Mouse (Mus musculus): ENCODE data around the gene Socs4. TPM values are rescaled to one million over a fixed set of nuclear protein-coding genes. Genes with fewer than 3 reads are reported as not detected.

Socs4 gene
- polyA plus RNA-seq, 1 experiment from 2014 or later, result 4.3 TPM

DNA sequence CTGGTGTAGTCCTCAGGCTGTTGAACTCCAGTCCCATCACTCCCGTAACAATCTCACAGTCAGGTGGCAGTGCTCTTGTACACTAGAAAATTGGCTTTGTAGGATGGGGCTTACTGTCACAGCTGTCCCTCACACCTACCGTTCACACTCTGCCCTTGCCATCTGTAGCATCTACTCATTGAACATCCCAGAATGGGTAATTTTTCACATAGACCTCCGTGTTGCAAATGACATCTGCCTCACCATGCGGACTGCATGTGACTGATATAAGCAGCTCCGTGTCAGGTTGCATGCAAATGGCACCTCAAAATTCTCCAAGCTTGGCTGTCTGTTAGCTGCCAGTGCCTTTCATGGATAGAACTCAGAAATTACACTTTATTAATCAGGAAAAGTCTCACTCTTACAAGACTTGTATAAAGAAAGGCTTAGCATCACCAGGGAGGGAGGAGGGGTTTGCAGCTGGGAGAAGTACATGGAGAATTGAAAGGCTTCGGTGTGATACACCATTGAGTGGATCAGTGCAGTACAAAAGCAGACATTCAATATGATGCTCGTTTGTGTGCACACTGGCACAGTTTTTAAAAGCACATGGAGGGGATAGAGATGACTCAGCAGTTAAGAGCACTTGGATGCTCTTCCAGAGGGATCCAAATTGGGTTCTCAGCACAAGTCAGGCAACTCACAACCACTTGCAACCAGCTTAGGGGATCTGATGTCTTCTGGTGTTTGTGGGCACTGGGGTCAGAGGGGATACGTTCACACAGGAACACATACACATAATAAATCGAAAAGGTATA lies 49.4 kb downstream of the Socs4 start:
- TF ChIP-seq CTCF (IDR thresholded peaks at IDR 0.05; ENCODE audit: low read depth), result no peak
- H3K4me1 ChIP-seq (replicated peaks; ENCODE audit: insufficient read depth, low read length), result no peaks in the 10 kb centered on the region
- ATAC-seq (replicated peaks; ENCODE audit: low FRiP score, low read depth), result no peak
- H3K27me3 ChIP-seq (ENCODE audit: insufficient read depth, low read length), result no peaks in the 10 kb centered on the region
- H3K4me3 ChIP-seq (replicated peaks; ENCODE audit: low read depth, low read length), result no peak overlapping the region
- DNase-seq (ENCODE audit: low spot score), result no peak
- no peaks in the 10 kb centered on the region for H3K9me3 ChIP-seq (replicated peaks; ENCODE audit: low read length)
- no peak overlapping the region for H3K4me2 ChIP-seq (ENCODE audit: low read length)
- H3K36me3 ChIP-seq (ENCODE audit: insufficient read depth, low read length), result 0 out of 2 replicates have a peak, but pooled peaks cover 7% of the 10 kb centered on the region
- WGBS, result 83% methylated on average over 9 of the region's 9 CpGs
- H3K9ac ChIP-seq (ENCODE audit: low read depth, low read length), result no peak overlapping the region
- no peak overlapping the region for H3K27ac ChIP-seq

DNA sequence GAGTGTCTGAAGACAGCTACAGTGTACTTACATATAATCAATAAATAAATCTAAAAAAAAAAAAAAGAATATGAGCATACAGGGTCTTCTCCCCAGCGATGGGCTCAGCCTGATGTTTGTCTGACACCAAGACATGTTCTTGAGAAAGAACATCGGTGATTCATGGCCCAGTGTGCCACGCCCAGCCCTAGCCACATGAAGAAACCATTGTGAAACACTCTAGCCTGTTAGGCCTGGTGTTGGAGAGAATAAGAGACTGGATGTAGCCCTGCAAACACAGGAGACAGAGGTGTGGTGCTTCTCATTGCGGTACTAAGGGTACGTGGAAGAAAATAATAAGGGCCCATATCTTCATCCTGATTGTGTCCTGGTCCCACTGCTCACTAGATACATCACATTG lies 50.6 kb downstream of the Socs4 start:
- WGBS, result 93% methylated on average over 5 of the region's 5 CpGs
- H3K9ac ChIP-seq (ENCODE audit: low read depth, low read length), result no peak overlapping the region
- H3K27ac ChIP-seq, result no peak overlapping the region
- 0 out of 2 replicates have a peak, but pooled peaks cover 4% of the 10 kb centered on the region for H3K36me3 ChIP-seq (ENCODE audit: insufficient read depth, low read length)
- no peak for TF ChIP-seq CTCF (IDR thresholded peaks at IDR 0.05; ENCODE audit: low read depth)
- no peak for ATAC-seq (replicated peaks; ENCODE audit: low FRiP score, low read depth)
- no peak overlapping the region for H3K4me3 ChIP-seq (replicated peaks; ENCODE audit: low read depth, low read length)
- no peak for DNase-seq (ENCODE audit: low spot score)
- no peaks in the 10 kb centered on the region for H3K9me3 ChIP-seq (replicated peaks; ENCODE audit: low read length)
- H3K27me3 ChIP-seq (ENCODE audit: insufficient read depth, low read length), result no peaks in the 10 kb centered on the region
- H3K4me1 ChIP-seq (replicated peaks; ENCODE audit: insufficient read depth, low read length), result no peaks in the 10 kb centered on the region
- no peak overlapping the region for H3K4me2 ChIP-seq (ENCODE audit: low read length)

DNA sequence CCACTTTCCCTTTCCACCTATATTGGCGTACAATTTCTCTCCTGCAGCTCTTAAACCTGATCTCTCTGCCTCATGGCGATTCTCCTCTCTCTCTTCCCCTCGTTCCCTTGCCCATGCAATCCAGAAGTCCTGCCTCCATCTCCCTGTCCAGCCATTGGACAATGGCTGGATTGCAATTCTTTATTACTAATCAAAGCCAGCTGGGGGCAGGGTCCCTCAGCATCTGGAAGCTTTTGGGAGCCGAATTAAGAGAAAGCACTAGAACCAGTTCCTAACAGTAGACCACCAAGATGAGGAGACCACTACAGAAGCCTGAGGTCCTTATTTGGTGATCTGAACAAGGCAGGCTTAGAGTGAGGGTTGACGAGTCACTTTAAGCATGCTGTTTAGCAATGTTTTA lies 55.2 kb downstream of the Socs4 start:
- DNase-seq (ENCODE audit: low spot score) (no peak), ATAC-seq (replicated peaks; ENCODE audit: low FRiP score, low read depth) (no peak)
- H3K9me3 ChIP-seq (replicated peaks; ENCODE audit: low read length), result no peaks in the 10 kb centered on the region
- no peak overlapping the region for H3K4me2 ChIP-seq (ENCODE audit: low read length)
- 56% methylated on average over 5 of the region's 5 CpGs for WGBS
- no peaks in the 10 kb centered on the region for H3K36me3 ChIP-seq (ENCODE audit: insufficient read depth, low read length)
- no peaks in the 10 kb centered on the region for H3K4me1 ChIP-seq (replicated peaks; ENCODE audit: insufficient read depth, low read length)
- H3K4me3 ChIP-seq (replicated peaks; ENCODE audit: low read depth, low read length), result no peak overlapping the region
- H3K9ac ChIP-seq (ENCODE audit: low read depth, low read length), result no peak overlapping the region
- H3K27ac ChIP-seq, result no peak overlapping the region
- TF ChIP-seq CTCF (IDR thresholded peaks at IDR 0.05; ENCODE audit: low read depth), result no peak
- no peaks in the 10 kb centered on the region for H3K27me3 ChIP-seq (ENCODE audit: insufficient read depth, low read length)

DNA sequence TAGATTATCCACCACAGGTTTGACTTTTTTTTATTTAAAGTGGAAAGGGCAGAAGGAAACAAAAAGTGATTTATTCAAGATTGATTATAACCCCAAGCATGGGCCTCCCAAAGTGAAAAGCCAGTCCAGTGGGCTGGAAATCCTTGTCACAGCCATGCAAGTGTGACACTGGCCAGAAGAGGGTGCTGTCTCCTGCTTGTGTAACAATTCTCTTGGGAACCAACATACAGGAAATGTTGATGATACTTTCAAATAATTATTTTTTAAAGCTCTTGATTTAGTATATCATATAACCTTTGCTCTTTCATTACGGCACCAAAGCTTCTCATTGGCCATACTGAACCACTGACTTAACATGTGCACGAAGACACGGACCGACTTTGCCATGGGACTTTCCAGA lies 58.1 kb downstream of the Socs4 start:
- no peaks in the 10 kb centered on the region for H3K27me3 ChIP-seq (ENCODE audit: insufficient read depth, low read length)
- no peak overlapping the region for H3K27ac ChIP-seq
- no peaks in the 10 kb centered on the region for H3K4me1 ChIP-seq (replicated peaks; ENCODE audit: insufficient read depth, low read length)
- WGBS, result 71% methylated on average over 4 of the region's 4 CpGs
- no peaks in the 10 kb centered on the region for H3K9me3 ChIP-seq (replicated peaks; ENCODE audit: low read length)
- H3K4me2 ChIP-seq (ENCODE audit: low read length), result no peak overlapping the region
- H3K36me3 ChIP-seq (ENCODE audit: insufficient read depth, low read length), result no peaks in the 10 kb centered on the region
- peak; percentile 90 for TF ChIP-seq CTCF (IDR thresholded peaks at IDR 0.05; ENCODE audit: low read depth)
- H3K9ac ChIP-seq (ENCODE audit: low read depth, low read length), result no peak overlapping the region
- ATAC-seq (replicated peaks; ENCODE audit: low FRiP score, low read depth), result 0 out of 2 replicates have a peak, but pooled peaks have one; percentile 49
- no peak overlapping the region for H3K4me3 ChIP-seq (replicated peaks; ENCODE audit: low read depth, low read length)
- peak; percentile 77 for DNase-seq (ENCODE audit: low spot score)

DNA sequence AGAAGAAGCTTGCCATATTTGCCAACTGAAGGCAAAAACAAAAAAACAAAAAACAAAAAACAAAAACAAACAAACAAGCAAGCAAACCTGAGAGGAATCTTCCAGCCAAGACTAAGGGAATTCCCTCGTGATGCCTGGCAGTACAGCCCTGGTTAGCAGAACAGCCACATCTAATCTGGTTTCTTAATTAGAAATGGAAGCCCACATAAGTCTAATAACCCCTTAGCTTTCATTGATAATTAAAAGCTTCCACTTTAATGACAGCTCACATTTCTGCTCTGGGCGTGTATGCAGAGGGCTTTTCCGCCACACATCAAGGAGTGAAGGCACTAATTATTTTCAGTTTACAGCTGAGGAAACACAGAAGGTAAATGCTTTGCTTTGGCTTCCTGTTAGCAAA lies 58.6 kb downstream of the Socs4 start:
- no peaks in the 10 kb centered on the region for H3K9me3 ChIP-seq (replicated peaks; ENCODE audit: low read length)
- DNase-seq (ENCODE audit: low spot score) (no peak), ATAC-seq (replicated peaks; ENCODE audit: low FRiP score, low read depth) (no peak)
- TF ChIP-seq CTCF (IDR thresholded peaks at IDR 0.05; ENCODE audit: low read depth), result no peak
- H3K27me3 ChIP-seq (ENCODE audit: insufficient read depth, low read length), result no peaks in the 10 kb centered on the region
- 42% methylated on average over 3 of the region's 3 CpGs for WGBS
- no peak overlapping the region for H3K4me3 ChIP-seq (replicated peaks; ENCODE audit: low read depth, low read length)
- H3K4me2 ChIP-seq (ENCODE audit: low read length), result no peak overlapping the region
- no peaks in the 10 kb centered on the region for H3K36me3 ChIP-seq (ENCODE audit: insufficient read depth, low read length)
- H3K9ac ChIP-seq (ENCODE audit: low read depth, low read length), result no peak overlapping the region
- H3K27ac ChIP-seq, result no peak overlapping the region
- H3K4me1 ChIP-seq (replicated peaks; ENCODE audit: insufficient read depth, low read length), result no peaks in the 10 kb centered on the region

DNA sequence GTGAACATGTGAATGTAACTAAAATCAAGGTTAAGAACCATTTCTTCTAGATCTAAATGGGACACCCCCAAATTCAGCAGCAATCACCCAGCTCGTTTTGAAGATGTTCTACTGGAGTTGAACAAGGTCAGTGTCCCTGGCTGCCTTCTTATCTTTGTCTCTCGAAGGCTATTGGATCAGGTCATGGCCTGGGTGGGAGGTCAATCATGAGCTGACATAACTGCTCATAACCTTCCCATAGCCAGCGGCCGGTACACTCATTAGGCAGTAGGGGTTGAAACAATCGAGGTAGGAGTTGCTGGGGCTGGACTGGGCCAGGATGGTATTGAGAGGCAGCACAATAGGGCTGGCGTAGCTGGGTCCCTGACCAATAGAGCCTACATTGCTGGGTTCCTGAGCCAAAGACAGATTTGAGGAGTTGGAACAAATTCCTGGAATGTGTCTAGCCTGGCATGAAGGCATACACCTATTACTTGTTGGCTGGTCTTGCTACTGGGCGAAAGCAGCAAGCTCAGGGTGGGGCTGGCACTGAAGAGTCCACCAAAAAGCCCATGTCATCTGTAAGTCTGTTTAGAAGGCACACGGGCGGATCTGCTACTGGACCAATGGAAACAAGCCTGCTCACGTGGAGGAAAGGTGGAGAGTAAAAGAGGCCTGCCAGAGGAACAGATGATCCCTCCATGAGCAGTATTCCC lies 63.6 kb downstream of the Socs4 start:
- Histone ChIP-seq H3K4me1 (replicated peaks; ENCODE audit: insufficient read depth, low read length) (no peaks in the 10 kb centered on the region), H3K36me3 (ENCODE audit: insufficient read depth, low read length) (no peaks in the 10 kb centered on the region), H3K9me3 (replicated peaks; ENCODE audit: low read length) (no peaks in the 10 kb centered on the region), H3K4me3 (replicated peaks; ENCODE audit: low read depth, low read length) (no peak overlapping the region), H3K4me2 (ENCODE audit: low read length) (no peak overlapping the region), H3K27me3 (ENCODE audit: insufficient read depth, low read length) (no peaks in the 10 kb centered on the region), H3K27ac (no peak overlapping the region), H3K9ac (ENCODE audit: low read depth, low read length) (no peak overlapping the region)
- no peak for DNase-seq (ENCODE audit: low spot score)
- ATAC-seq (replicated peaks; ENCODE audit: low FRiP score, low read depth), result no peak
- 85% methylated on average over 10 of the region's 10 CpGs for WGBS
- no peak for TF ChIP-seq CTCF (IDR thresholded peaks at IDR 0.05; ENCODE audit: low read depth)

All from kidney, postnatal 0 days (tissue).